Mouse (Mus musculus): ENCODE measurements around the gene Ccdc77.
A peak's percentile ranks its signal among the peaks of the same experiment; 100 is the strongest.

Ccdc77 gene

GRCm38 (mm10) chr6:120363688-120364522 is at the start of gene Ccdc77, which contains the start of gene Kdm5a:
TSS of gene Ccdc77 (minus strand) at chr6:120364374.
TSS of gene Kdm5a (plus strand) at chr6:120364124.
- DNase-seq (ENCODE audit: extremely low read depth, low read depth), result peak; percentile 91

GRCm38 (mm10) chr6:120403936-120404335 is 39.8 kb upstream of the Ccdc77 start:
- no peak for DNase-seq (ENCODE audit: extremely low read depth, low read depth)

GRCm38 (mm10) chr6:120395622-120396345 is 31.6 kb upstream of the Ccdc77 start:
- DNase-seq (ENCODE audit: extremely low read depth, low read depth), result no peak

GRCm38 (mm10) chr6:120392811-120393210 is 28.6 kb upstream of the Ccdc77 start:
- DNase-seq (ENCODE audit: extremely low read depth, low read depth), result no peak

- DNase-seq (ENCODE audit: extremely low read depth, low read depth), result no peak
Measured at GRCm38 (mm10) chr6:120390054-120390453, 25.9 kb upstream of the Ccdc77 start.

GRCm38 (mm10) chr6:120376736-120377135 is 12.6 kb upstream of the Ccdc77 start:
- DNase-seq (ENCODE audit: extremely low read depth, low read depth), result no peak

GRCm38 (mm10) chr6:120365051-120365450 is 877 bp upstream of the Ccdc77 start:
- DNase-seq (ENCODE audit: extremely low read depth, low read depth), result peak; percentile 21

GRCm38 (mm10) chr6:120364523-120364905 is 340 bp upstream of the Ccdc77 start:
- no peak for DNase-seq (ENCODE audit: extremely low read depth, low read depth)

- peak; percentile 11 for DNase-seq (ENCODE audit: extremely low read depth, low read depth)
Measured at GRCm38 (mm10) chr6:120362774-120363687, 1.1 kb downstream of the Ccdc77 start.

GRCm38 (mm10) chr6:120362124-120362523 is 2.0 kb downstream of the Ccdc77 start:
- DNase-seq (ENCODE audit: extremely low read depth, low read depth), result no peak

GRCm38 (mm10) chr6:120356951-120357945 is 6.9 kb downstream of the Ccdc77 start:
- peak; percentile 97 for DNase-seq (ENCODE audit: extremely low read depth, low read depth)

GRCm38 (mm10) chr6:120356478-120356877 is 7.7 kb downstream of the Ccdc77 start:
- peak; percentile 12 for DNase-seq (ENCODE audit: extremely low read depth, low read depth)

- DNase-seq (ENCODE audit: extremely low read depth, low read depth), result no peak
Measured at GRCm38 (mm10) chr6:120349018-120349417, 15.2 kb downstream of the Ccdc77 start.

- DNase-seq (ENCODE audit: extremely low read depth, low read depth), result no peak
Measured at GRCm38 (mm10) chr6:120343992-120344391, 20.2 kb downstream of the Ccdc77 start.

GRCm38 (mm10) chr6:120332351-120332750 is 31.8 kb downstream of the Ccdc77 start:
- DNase-seq (ENCODE audit: extremely low read depth, low read depth), result no peak

- DNase-seq (ENCODE audit: extremely low read depth, low read depth), result peak; percentile 64
Measured at GRCm38 (mm10) chr6:120324295-120324927, 39.8 kb downstream of the Ccdc77 start.

GRCm38 (mm10) chr6:120320369-120320768 is 43.8 kb downstream of the Ccdc77 start:
- no peak for DNase-seq (ENCODE audit: extremely low read depth, low read depth)

GRCm38 (mm10) chr6:120319129-120319528 is 45.0 kb downstream of the Ccdc77 start:
- no peak for DNase-seq (ENCODE audit: extremely low read depth, low read depth)

- no peak for DNase-seq (ENCODE audit: extremely low read depth, low read depth)
Measured at GRCm38 (mm10) chr6:120318303-120318940, 45.8 kb downstream of the Ccdc77 start.
